Mouse (Mus musculus) heart, embryonic 10.5 days (tissue): ENCODE results near the gene Sim2. TPM values are rescaled to one million over a fixed set of nuclear protein-coding genes. Genes with fewer than 3 reads are reported as not detected.

Experiments used
- DNase-seq: peaks from one replicate; pipeline ENCODE4 v3.0.0-alpha.2; 2017; ENCODE audit warnings: low spot score
- H3K27ac ChIP-seq: fragments of 300-500 bp; sonication (generic); 2 replicates; pipeline ENCODE4 v1.5.1; 2016; ENCODE audit warnings: mild to moderate bottlenecking
- H3K27me3 ChIP-seq: fragments of 300-500 bp; sonication (generic); 2 replicates; pipeline ENCODE4 v1.6.1; 2016; ENCODE audit warnings: mild to moderate bottlenecking; ENCODE audit not compliant: poor library complexity, insufficient read depth, severe bottlenecking
- H3K36me3 ChIP-seq: fragments of 300-500 bp; sonication (generic); 2 replicates; pipeline ENCODE4 v1.6.1; 2016; ENCODE audit warnings: mild to moderate bottlenecking, moderate library complexity
- H3K4me1 ChIP-seq: fragments of 300-500 bp; sonication (generic); 2 replicates; pipeline ENCODE4 v1.6.1; 2016; ENCODE audit warnings: mild to moderate bottlenecking
- H3K4me3 ChIP-seq: fragments of 300-500 bp; sonication (generic); 2 replicates; pipeline ENCODE4 v1.5.1; 2016; ENCODE audit warnings: mild to moderate bottlenecking, moderate library complexity
- H3K9me3 ChIP-seq: fragments of 300-500 bp; sonication (generic); 2 replicates; pipeline ENCODE4 v1.6.1; 2016; ENCODE audit warnings: mild to moderate bottlenecking, moderate library complexity
- WGBS: fragments of 180-500 bp; shearing (Covaris S2); methylation state at CpG from one replicate; pipeline ENCODE4 v1.1.7; 2016; 5-methylcytosine and 5-hydroxymethylcytosine counted together
- polyA plus RNA-seq: library from polyadenylated mRNA; unstranded; fragments of >200 nt; fragmentation: Nextera tagmentation; extraction: Ambion mirVana; gene quantifications from 2 replicates; pipeline ENCODE4 v1.2.1, GENCODE M21; 2016

Gene Sim2
- polyA plus RNA-seq, 1 experiment from 2014 or later: 0.05 TPM

GRCm38 (mm10) chr16:94125172-94125981 is 40.6 kb downstream of the Sim2 start:
- no peak for DNase-seq
- Histone ChIP-seq H3K27me3 (peaks cover 72% of the 10 kb centered on the region), H3K4me1 (peaks cover 20% of the 10 kb centered on the region), H3K9me3 (no peaks in the 10 kb centered on the region), H3K36me3 (no peaks in the 10 kb centered on the region), H3K4me3 (peak overlapping the region; percentile 68), H3K27ac (peak overlapping the region; percentile 85)
- WGBS: under 1% methylated on average over 83 of the region's 83 CpGs

GRCm38 (mm10) chr16:94126200-94126599 is 41.5 kb downstream of the Sim2 start:
- Histone ChIP-seq H3K4me3 (peak overlapping the region; percentile 68), H3K4me1 (peaks cover 19% of the 10 kb centered on the region), H3K9me3 (no peaks in the 10 kb centered on the region), H3K36me3 (no peaks in the 10 kb centered on the region), H3K27me3 (peaks cover 65% of the 10 kb centered on the region), H3K27ac (no peak overlapping the region)
- 53% methylated on average over 9 of the region's 9 CpGs for WGBS
- no peak for DNase-seq

- WGBS: 55% methylated on average over 2 of the region's 2 CpGs
- no peak for DNase-seq
- no peaks in the 10 kb centered on the region for H3K9me3 ChIP-seq
- peaks cover 19% of the 10 kb centered on the region for H3K4me1 ChIP-seq
- no peak overlapping the region for H3K27ac ChIP-seq
- H3K36me3 ChIP-seq: 0 out of 2 replicates have a peak, but pooled peaks cover 4% of the 10 kb centered on the region
- H3K27me3 ChIP-seq: peaks cover 46% of the 10 kb centered on the region
- H3K4me3 ChIP-seq: no peak overlapping the region
These were observed 43.6 kb downstream of the Sim2 start for GRCm38 (mm10) chr16:94128236-94128835.

- Histone ChIP-seq H3K27me3 (no peaks in the 10 kb centered on the region; the same call in 1 of the 2 replicates), H3K4me1 (no peaks in the 10 kb centered on the region), H3K36me3 (peaks cover 9% of the 10 kb centered on the region; the same call in 1 of the 2 replicates), H3K9me3 (no peaks in the 10 kb centered on the region), H3K27ac (no peak overlapping the region), H3K4me3 (no peak overlapping the region)
- no peak for DNase-seq
- 78% methylated on average over 10 of the region's 10 CpGs for WGBS
These were observed 49.5 kb downstream of the Sim2 start for GRCm38 (mm10) chr16:94134218-94134617.

- 64% methylated on average over 10 of the region's 10 CpGs for WGBS
- no peak for DNase-seq
- Histone ChIP-seq H3K4me1 (peaks cover 30% of the 10 kb centered on the region), H3K36me3 (peaks cover 5% of the 10 kb centered on the region; the same call in 1 of the 2 replicates), H3K9me3 (no peaks in the 10 kb centered on the region), H3K27ac (no peak overlapping the region), H3K4me3 (no peak overlapping the region), H3K27me3 (peaks cover 5% of the 10 kb centered on the region; the same call in 1 of the 2 replicates)
These were observed 56.0 kb downstream of the Sim2 start for GRCm38 (mm10) chr16:94140746-94141145.

- DNase-seq: no peak
- H3K4me3 ChIP-seq: peak overlapping the region; percentile 13; the same call in 1 of the 2 replicates
- peak overlapping the region; percentile 33; the same call in 1 of the 2 replicates for H3K27ac ChIP-seq
- H3K9me3 ChIP-seq: no peaks in the 10 kb centered on the region
- H3K36me3 ChIP-seq: peaks cover 1% of the 10 kb centered on the region; the same call in 1 of the 2 replicates
- peaks cover 5% of the 10 kb centered on the region; the same call in 1 of the 2 replicates for H3K27me3 ChIP-seq
- peaks cover 35% of the 10 kb centered on the region for H3K4me1 ChIP-seq
- WGBS: 30% methylated on average over 10 of the region's 10 CpGs
These were observed 58.6 kb downstream of the Sim2 start for GRCm38 (mm10) chr16:94143325-94143724.

GRCm38 (mm10) chr16:94148139-94148538 is 63.4 kb downstream of the Sim2 start:
- H3K9me3 ChIP-seq: no peaks in the 10 kb centered on the region
- H3K4me1 ChIP-seq: peaks cover 26% of the 10 kb centered on the region
- H3K36me3 ChIP-seq: no peaks in the 10 kb centered on the region
- 55% methylated on average over 11 of the region's 11 CpGs for WGBS
- DNase-seq: no peak
- H3K27ac ChIP-seq: no peak overlapping the region
- H3K27me3 ChIP-seq: 0 out of 2 replicates have a peak, but pooled peaks cover 15% of the 10 kb centered on the region
- H3K4me3 ChIP-seq: no peak overlapping the region

GRCm38 (mm10) chr16:94150125-94151103 is 65.7 kb downstream of the Sim2 start:
- WGBS: 68% methylated on average over 15 of the region's 15 CpGs
- H3K9me3 ChIP-seq: no peaks in the 10 kb centered on the region
- peaks cover 15% of the 10 kb centered on the region; the same call in 1 of the 2 replicates for H3K27me3 ChIP-seq
- H3K4me1 ChIP-seq: peaks cover 27% of the 10 kb centered on the region
- no peaks in the 10 kb centered on the region for H3K36me3 ChIP-seq
- no peak overlapping the region for H3K4me3 ChIP-seq
- peak overlapping the region; percentile 13; the same call in 1 of the 2 replicates for H3K27ac ChIP-seq
- peak; percentile 84 for DNase-seq

GRCm38 (mm10) chr16:94155041-94155653 is 70.4 kb downstream of the Sim2 start:
- Histone ChIP-seq H3K4me3 (no peak overlapping the region), H3K27me3 (peaks cover 10% of the 10 kb centered on the region; the same call in 1 of the 2 replicates), H3K27ac (no peak overlapping the region), H3K9me3 (no peaks in the 10 kb centered on the region), H3K4me1 (peaks cover 21% of the 10 kb centered on the region), H3K36me3 (no peaks in the 10 kb centered on the region)
- DNase-seq: no peak
- WGBS: 25% methylated on average over 14 of the region's 14 CpGs

- DNase-seq: no peak
- H3K4me1 ChIP-seq: peaks cover 25% of the 10 kb centered on the region
- no peaks in the 10 kb centered on the region for H3K9me3 ChIP-seq
- WGBS: 83% methylated on average over 8 of the region's 8 CpGs
- H3K27me3 ChIP-seq: no peaks in the 10 kb centered on the region; the same call in 1 of the 2 replicates
- no peaks in the 10 kb centered on the region for H3K36me3 ChIP-seq
- H3K27ac ChIP-seq: no peak overlapping the region
- H3K4me3 ChIP-seq: no peak overlapping the region
These were observed 73.1 kb downstream of the Sim2 start for GRCm38 (mm10) chr16:94157819-94158218.

- H3K27me3 ChIP-seq: no peaks in the 10 kb centered on the region
These were observed 77.3 kb downstream of the Sim2 start for GRCm38 (mm10) chr16:94162000-94162399.

GRCm38 (mm10) chr16:94163051-94163450 is 78.3 kb downstream of the Sim2 start:
- Histone ChIP-seq H3K9me3 (no peaks in the 10 kb centered on the region), H3K27me3 (no peaks in the 10 kb centered on the region; the same call in 1 of the 2 replicates), H3K4me3 (no peak overlapping the region), H3K36me3 (no peaks in the 10 kb centered on the region), H3K27ac (no peak overlapping the region), H3K4me1 (peaks cover 33% of the 10 kb centered on the region)
- DNase-seq: no peak
- WGBS: 88% methylated on average over 11 of the region's 11 CpGs

More at GRCm38 (mm10) chr16:94162000-94162399, 77.3 kb downstream of the Sim2 start:
- Histone ChIP-seq H3K4me1 (peaks cover 33% of the 10 kb centered on the region), H3K27ac (0 out of 2 replicates have a peak overlapping the region, but pooled peaks have one; percentile 18), H3K36me3 (no peaks in the 10 kb centered on the region), H3K9me3 (no peaks in the 10 kb centered on the region), H3K4me3 (no peak overlapping the region)
- 42% methylated on average over 6 of the region's 6 CpGs for WGBS
- DNase-seq: no peak
